Mouse (Mus musculus) thymus, adult 2 months (tissue): ENCODE measurements at regions not wholly inside any gene's neighbourhood (a gene's known extent, or its start where the extent isn't known, plus 50 kb on each side); places are given as distances from the start of the nearest gene placed in this dataset.

Source experiments
- CTCF ChIP-seq: fragments of 200-500 bp; IDR thresholded peaks from 2 replicates; pipeline ENCODE4 v1.5.1; 2012; ENCODE audit warnings: mild to moderate bottlenecking, control low read depth, low read length, moderate library complexity, borderline replicate concordance; ENCODE audit not compliant: control insufficient read depth, poor library complexity, insufficient read depth; ENCODE audit errors: extremely low read depth
- POLR2A ChIP-seq: fragments of 200-500 bp; IDR thresholded peaks from 2 replicates; pipeline ENCODE4 v1.6.1; 2012; ENCODE audit warnings: mild to moderate bottlenecking, low read length, control low read depth, moderate library complexity; ENCODE audit not compliant: control insufficient read depth, poor library complexity, insufficient read depth; ENCODE audit errors: extremely low read depth

DNA sequence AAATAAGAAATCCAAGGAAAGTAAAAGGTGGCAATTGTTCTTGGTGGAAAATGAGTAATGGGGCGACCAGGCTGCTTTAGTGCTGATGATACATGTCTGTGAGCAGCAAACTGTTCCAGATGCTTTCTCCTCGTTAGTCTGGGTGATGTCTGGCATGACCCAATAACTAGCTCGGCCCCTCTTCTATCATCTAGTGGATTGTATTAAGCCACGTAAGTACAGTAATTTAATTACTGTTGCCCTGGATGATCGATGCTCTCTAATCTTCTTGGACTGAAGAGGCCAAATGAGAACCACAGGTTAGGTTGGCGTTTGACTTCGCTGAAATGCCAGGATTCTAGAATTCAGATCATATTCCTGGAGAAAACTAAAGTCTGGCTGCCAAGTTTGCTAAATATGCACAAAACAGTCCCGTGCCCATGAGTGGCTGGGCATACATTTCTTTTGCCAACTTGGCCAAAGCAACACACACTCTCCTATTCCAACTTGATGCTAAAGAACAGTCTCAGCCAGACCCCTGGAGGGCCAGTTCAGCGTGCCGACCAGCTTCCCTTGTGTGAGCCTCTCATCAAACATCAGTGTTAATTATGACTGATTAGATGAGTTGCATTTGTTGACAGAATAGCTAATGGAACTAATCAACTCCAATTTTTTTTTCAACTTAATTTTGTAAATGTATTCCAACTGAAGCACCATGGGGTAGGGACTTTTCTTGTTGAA is 240.2 kb downstream of the Tbl1xr1 start:
- TF ChIP-seq CTCF (no peak), POLR2A (no peak)
